Mouse (Mus musculus): ENCODE measurements around the gene Tnfsf13. TPM values are rescaled to one million over a fixed set of nuclear protein-coding genes. Genes with fewer than 3 reads are reported as not detected.

Tnfsf13 gene
- total RNA-seq, 2 experiments from 2014 or later = 1.5 to 1.7 TPM

DNA sequence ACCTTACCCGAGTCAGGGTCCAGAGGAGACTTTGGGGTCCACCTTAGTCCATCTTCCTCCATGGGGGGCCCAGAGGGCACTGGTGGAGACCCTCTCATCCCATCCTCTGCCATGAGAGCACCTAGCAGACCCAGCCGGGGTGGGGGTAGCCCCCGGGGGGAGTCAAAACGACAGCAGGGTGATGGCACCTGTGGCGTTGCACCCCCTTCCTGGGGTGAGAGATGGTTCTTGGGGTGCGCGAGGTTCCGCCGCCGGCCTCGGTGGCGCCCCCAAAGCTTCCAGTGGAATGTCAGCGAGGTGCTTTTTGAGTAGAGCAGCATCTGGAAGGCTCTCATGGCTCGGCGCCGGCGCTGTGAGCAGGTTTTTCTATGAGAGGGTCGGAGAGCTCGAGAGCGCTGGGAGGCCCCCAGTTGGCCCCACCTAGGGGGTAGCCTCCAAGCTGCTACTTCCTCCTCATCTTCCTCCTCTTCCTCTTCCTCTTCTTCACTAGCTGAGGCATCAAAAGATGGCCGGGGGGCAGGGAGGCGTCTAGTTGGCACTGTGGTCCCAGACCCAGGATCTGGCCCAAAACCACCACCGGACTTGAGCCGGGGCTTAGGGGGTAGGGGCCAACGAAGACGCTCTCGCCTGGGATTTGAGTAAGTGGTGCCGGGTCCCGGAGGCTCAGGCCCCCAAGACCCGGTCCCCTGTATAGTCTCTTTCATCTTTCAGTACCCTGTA, 5.3 kb downstream of the Tnfsf13 start:
- no peak for DNase-seq

DNA sequence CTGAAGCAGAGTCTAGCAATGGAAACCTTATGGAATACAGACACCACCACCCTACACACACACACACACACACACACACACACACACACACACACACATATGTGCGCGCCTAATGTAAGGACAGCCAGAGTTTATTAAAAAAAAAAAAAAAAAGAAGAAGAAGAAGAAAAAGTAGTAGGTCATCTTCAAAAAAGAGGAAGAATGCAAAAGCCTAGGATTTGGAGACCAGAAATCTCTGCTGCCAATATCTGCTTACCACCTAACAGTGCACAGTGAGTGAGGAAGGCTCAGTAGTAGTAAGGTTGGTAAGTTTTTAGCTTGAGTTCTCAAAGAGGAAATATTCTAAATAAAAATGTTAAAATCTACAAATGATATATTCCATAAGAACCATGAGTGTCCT, 6.4 kb downstream of the Tnfsf13 start:
- DNase-seq = no peak

DNA sequence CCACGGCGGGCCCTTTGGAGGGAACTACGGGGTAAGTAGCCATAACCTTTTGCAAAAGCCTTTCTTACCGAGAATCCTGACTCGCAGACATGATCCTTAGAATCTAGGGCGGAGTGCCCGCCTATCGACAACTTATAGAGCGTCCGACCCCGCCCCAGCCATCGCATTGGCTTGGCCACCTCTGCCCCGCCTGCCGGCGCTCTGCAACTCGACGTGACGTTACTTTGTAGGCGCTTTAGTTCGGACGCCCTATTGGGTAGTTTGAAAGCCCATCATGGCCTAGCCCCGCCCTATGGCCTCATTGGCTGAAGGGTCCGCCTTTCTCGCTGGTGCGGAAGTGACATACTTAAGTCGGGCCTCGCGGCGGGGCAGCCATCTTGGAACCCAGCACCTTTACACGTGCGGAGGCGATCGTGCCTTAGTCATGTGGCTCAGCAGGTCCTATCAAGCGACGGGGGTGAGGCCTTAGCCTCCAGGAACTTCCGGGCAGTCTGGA, 13.3 kb downstream of the Tnfsf13 start, which contains the start of gene Eif4a1:
Eif4a1 (minus strand) TSS at position 213 of the 496 bp plus-strand sequence.
- DNase-seq = peak; percentile 100

DNA sequence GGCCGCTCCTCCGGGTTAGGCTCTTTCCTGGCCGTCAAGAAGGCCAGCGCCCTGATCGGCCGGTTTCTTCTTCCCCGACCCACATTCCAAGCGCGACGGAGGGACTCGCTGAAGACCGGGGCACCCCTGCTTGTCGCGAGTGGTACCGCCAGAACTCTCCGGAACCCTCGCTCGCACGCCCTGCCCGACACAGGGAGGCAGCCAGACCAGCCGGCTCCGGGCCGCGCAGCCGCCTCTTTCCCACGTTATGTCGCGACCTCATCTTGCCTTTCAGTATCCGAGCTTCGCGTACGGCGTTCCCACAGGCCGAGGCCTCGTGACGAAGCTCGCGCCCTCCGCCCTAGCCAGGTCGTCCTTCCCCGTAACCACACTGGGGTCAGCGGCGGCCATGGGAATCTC, 13.9 kb downstream of the Tnfsf13 start:
- DNase-seq = no peak

DNA sequence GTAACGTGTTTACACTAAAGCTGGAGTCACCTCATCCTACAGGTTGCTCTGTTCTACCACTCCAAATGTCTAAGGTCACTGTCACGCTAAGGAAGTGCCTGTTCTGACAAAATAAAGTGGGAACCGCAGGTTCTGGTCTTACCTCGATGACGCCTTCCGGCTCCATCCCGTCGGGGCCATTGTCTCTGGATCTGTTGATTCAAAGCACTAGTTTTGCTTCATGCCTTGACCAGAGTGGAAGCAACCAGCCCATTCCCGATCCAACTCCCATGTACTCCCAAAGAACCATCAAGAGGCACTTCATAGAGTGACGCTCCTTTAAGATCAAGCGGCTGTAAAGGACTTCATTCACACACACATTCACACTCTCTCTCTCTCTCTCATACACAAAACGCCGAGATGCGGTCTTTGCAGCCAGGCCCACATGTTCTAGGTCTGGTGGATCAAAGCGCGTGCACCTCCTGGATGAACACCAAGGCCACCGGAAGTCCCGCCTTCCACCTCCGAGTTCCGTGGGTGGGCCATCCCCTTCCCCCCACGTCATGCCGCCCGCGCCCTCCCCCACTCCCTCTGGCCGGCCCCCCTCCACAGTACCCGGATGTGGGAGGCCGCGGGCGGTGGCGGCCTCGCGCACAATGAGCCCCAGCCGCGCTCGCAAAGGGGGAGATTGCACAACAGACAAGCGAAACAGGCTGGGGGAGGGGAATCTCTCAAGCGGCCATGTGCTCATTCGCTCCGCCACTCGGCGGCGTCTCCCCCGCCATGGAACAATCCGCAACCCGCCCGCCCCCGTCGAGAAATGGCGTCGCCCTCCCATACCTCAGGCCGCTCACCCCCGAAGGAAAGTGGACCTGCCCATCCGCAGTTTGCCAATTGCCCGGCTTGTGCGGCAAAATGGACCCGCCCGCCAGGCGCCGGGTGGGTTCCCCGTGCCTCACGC, 14.5 kb downstream of the Tnfsf13 start:
- peak; percentile 96 to 97 for DNase-seq

DNA sequence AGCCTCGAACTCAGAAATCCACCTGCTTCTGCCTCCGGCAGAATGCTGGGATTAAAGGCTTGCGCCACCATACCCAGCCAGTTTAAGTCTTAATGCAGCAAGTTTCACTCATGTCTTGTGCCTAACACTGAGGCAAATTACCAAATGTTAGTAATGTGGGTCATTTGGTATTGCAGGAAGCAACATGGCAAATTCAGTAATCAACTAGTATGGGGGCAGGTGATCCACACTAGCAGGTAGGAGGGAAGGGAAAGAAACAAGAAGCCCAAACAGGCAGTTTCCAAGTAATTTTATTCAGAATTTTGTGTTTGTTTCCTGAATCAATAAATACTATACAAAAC, 18.9 kb downstream of the Tnfsf13 start:
- DNase-seq = no peak

DNA sequence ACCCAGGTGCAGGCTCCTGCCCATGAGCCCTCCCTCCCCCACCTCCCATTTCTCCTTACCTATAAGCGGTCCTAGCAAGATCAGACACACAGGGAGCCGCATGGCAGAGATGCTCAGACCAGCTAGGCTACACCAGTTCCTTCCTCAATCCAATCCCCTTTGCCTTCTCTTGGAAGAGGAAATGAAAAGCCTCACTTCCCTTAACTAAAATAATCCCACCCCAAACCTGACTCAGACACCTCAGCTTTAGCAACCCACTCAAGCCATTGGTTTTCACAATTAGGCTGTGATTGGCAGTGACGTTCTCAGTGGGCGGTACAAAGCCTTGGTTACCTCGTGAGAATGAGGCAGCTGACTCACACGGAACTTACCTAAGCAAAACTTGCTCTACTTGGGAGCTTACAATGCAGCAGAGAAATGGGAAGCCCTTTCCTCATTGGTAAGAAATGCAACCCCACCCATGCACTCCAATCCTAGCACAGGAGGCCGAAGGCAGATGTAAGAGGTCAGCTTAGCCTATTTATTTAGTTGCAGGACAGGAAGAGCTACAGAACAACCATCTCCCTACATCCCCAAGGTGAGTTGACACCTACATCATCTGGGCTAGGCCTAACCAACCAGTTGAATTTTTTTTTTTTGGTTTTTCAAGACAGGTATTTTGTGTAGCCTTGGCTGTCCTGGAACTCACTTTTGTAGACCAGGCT, 19.5 kb downstream of the Tnfsf13 start, which contains the start of gene Cd68:
Cd68 (minus strand) TSS at position 193 of the 704 bp plus-strand sequence.
- peak; percentile 59 to 82 for DNase-seq

DNA sequence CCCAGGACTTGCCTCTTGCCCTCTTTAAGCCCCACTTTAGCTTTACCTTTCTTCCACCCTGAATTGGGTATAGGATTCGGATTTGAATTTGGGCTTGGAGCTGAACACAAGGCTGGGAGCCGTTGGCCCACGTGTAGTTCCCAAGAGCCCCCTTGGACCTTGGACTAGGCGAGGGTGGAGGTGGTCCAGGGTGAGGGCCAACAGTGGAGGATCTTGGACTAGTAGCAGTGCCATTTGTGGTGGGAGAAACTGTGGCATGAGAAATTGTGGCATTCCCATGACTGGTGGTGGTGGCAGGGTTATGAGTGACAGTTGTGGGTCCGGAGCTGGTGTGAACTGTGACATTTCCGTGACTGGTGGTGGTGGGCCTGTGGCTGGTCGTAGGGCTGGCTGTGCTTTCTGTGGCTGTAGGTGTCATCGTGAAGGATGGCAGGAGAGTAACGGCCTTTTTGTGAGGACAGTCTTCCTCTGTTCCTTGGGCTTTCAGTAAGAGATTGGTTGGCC, 20.1 kb downstream of the Tnfsf13 start:
- no peak for DNase-seq

DNA sequence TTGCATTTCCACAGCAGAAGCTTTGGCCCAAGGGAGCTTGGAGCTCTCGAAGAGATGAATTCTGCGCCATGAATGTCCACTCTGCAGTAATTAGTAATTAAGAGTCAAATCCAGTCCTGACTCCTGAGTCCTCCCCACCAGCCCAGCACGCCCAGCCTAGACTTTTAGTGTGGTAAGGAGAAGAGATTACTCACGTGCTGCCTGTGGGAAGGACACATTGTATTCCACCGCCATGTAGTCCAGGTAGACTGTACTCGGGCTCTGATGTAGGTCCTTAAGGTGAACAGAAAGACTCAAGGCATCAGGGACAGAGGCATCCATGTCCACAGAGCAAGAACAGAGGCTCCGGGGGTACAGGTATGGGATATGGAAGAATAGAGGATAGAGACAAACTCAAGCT, 20.7 kb downstream of the Tnfsf13 start:
- no peak for DNase-seq

DNA sequence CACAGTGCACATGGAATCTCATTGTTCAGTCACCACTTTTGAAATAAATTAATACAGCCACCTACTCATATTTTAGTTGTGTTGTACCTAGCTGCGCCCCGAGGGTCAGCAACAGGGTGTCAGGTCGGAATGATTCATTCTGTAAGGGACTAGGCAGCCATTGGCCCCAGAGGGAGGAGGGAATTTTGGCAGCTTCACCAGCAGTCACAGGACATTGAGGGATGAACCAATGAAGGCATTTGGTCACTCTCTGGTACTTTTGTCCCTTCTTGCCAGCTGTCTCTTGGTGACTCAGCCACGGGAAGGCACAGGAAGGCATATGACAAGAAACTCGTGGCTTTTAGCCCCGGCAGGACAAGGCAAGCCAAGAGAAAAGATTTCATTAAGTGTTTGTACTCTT, 21.8 kb downstream of the Tnfsf13 start:
- DNase-seq = peak; percentile 44 to 60

DNA sequence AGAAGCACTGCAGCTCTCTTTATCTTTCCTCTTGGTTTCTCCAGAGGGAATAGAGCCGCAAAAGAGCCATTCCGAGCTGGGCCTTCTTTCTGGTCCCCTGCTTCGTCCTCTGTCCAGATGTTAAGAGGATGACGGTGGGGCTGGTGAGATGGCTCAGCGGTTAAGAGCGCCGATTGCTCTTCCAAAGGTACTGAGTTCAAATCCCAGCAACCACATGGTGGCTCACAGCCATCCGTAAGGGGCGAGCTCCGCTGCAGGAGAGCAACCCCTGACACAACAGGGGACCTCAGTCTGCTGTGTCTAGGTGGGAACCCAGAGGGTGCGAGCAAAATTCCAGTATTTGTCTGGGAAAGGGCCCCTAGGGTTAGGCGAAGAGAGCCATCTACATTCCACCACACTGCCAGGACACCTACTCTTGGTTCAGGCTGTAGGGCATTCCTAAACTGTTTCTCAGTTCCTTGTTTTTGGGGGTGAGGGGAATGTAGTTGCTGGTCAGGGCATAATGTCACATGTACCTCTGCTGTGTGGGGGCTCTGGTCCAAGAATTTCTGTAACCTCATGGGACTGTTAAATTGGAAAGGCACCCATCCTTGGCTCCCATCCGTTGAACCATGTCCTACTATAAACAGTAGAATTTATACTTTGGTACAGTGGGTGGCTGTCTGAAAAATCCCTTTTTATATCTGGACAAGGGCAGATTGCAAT, 22.5 kb downstream of the Tnfsf13 start:
- no peak for DNase-seq

DNA sequence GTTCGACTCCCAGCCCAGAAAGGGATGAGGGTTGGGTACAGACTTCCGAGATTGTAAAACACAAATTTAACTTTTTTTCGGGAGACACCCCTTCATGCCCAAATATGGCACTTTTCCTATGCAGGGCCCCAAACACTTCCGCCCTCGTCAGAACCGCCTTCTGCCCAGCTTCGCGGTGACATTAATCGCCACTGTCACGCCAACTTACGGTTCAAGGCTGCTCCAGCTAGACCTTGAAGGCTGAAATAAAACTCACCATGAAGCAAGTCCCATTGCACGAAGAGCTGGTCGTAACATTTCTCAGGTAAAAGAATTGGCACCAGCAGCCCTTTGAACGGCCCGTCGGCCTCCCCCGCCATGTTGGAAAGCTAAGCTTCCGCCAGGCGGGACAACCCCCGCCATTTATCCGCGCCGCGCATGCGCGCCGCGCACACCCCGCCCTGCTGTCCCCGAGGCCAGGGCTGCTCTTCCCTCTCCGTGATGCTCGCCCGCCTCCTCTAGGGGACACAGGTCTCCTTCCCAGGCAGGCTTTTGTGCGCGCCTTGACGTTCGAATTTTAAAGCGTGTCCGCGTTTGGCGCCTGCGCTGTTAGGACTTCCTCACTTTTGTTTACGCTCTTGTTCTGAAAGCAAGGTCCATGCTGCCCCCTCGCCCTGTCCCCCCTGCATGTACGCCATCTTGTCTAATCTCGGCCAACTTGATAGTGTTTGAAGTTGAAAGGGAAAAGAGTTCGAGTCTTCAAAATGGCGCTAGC, 23.2 kb downstream of the Tnfsf13 start, which contains the start of gene Mpdu1:
Mpdu1 (minus strand) TSS at position 430 of the 754 bp plus-strand sequence.
- DNase-seq = peak; percentile 94 to 98

DNA sequence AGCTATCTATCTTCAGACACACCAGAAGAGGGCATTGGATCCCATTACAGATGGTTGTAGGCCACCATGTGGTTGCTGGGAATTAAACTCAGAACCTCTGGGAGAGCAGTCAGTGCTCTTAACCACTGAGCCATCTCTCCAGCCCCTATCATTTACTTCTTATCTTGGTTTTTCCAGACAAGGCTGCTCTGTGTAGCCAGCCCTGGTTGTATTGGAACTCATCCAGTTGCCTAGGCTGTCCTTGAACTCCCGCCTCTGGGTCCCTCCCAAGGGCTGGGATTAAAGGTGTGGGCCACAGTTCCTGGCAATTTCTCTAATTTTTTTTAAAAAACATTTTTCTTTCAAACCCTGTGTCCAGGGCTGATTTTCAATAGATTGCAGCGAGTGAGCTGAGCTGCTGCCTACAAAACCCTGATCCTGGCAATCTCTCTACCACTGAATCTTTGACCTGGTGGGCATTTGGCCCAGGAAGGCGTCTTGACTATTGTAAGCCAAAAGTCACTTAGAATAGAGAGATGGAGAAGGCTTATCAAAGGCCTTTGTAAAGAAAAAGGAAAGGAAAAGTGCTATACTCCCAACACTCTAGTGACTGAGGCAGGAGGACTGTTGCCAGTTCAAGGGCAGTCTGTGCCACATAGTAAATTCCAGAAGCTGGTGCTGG, 24.2 kb downstream of the Tnfsf13 start:
- peak; percentile 22 to 40 for DNase-seq

DNA sequence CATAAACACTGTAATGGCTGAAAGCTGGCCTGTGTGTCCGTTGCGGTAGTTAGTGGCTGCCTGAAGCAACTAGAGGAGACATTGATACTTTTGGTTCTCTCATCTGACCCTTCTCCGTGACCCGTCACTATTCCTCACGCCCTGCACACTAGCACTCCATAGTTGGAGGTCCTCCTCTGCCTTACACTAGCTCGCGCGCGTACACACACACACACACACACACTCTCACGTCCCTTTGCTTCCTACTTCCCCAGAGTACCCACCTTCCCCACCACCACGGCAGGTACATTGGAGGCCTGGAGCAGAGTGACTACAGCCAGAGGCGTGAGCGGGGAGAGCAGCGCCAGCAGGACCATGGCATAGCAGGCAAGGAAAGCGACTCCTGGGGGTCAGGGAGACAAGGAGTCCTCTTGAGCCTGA, 28.1 kb downstream of the Tnfsf13 start:
- no peak for DNase-seq

DNA sequence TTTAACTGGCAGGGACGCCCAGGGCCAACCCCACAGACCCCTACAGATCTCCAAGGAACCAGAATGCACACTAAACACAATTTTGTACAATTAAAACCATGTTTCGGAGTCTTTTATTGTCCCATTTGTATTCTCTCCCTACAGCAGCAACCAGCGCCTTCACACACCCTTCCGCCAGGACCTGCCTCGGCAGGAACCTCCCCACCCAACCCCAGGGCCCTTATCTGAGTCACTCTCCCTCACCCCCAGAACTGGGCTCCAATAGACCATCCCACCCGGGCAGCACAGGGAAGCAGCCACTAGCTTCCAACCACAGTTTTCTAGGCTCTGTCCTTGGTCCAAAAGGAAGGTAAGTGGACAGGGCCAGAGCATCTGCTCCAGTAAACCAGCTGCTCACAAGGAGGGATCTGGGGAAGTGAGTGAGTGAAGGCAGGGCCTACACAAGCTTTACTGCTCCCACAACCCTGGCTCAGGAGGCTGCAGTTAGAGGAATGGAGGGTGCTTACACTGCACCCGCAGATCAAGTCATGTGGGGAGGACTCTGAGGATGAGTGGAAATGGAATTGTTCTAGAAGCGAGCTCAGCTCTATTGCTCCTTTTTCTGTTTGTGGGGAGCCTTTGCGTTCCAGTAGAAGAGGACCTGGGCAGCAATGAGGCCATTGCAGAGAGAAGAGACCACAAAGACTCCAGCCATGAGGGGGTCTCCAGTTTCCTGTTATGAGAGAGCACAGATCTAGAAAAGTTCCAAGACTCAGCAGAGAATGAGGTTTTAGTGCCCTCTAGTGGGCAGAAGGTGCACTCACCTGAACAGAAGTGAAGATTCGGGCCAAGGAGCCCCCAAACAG, 28.7 kb downstream of the Tnfsf13 start:
- DNase-seq = peak; percentile 22 to 66

DNA sequence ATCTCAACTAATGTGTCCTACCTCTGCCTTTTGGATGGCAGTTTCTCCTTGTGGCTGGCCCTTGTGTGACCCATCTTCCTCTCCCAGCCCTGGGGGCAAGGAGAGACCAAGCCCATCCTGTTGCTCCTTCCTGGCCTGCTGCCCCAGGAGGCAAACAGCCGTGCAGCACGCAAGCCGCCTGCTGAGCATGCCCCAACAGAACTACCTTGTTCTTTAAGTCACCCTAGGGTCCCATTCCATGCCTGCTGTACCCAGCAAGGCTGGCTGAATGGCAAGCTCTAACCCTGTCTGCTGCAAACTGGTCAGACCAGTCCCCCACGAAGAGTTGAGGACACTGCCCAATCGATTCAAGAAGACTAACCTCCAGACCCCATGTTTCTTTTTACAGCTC, 29.5 kb downstream of the Tnfsf13 start:
- DNase-seq = no peak

DNA sequence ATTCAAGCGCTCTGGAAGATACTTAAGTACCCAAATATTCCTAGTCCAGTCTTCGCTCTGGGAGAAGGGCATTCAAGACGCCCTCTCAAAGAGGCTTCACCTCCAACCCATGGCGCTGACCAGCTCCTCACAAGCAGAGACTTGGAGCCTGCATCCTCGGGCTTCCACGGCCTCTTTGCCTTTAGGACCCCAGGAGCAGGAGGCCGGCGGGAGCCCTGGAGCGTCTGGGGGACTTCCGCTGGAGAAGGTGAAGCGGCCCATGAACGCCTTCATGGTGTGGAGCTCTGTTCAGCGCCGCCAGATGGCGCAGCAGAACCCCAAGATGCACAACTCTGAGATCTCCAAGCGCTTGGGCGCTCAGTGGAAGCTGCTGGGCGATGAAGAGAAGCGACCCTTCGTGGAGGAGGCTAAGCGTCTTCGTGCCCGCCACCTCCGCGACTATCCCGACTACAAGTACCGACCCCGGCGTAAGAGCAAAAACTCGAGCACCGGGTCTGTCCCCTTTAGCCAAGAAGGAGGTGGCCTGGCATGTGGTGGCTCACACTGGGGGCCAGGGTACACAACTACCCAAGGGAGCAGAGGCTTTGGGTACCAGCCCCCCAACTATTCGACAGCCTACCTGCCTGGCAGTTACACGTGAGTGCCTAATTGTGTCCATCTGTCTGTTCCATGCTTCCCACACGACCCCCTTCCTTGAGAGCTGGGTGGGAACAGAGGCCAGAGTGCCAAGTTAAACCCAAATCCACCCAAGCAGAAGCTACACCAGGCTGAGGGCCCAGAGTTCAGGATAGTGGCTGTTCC, 30.1 kb downstream of the Tnfsf13 start, which contains the start of gene Sox15:
Sox15 (plus strand) TSS at position 51 of the 801 bp plus-strand sequence.
- peak; percentile 57 to 72 for DNase-seq

DNA sequence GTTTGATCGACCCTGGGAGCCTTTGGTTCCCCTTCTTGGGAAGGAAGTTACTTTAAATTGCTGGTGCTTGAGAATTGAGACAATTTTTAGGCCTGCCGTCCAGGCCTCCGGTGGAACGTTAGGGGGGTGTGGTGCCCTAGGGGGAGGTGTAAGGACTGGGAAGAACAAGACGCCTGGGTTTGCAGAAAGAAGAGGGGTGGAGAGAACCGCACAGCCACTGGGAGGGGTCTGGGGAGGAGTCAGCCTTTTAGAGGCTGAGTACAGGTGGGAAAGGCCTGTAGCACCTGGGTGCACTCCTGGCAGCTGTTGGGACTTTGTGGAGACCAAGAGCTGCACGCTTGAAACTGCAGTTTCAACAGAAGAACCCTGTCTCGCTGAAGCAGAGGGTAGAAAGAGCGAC, 30.8 kb downstream of the Tnfsf13 start:
- no peak for DNase-seq
